Mouse (Mus musculus): ENCODE results near the gene Mycl. TPM values are rescaled to one million over a fixed set of nuclear protein-coding genes. Genes with fewer than 3 reads are reported as not detected.

Gene Mycl
- 0.44 and 0.60 TPM in 2 replicates for polyA plus RNA-seq (2012; rRNA removed)

DNA sequence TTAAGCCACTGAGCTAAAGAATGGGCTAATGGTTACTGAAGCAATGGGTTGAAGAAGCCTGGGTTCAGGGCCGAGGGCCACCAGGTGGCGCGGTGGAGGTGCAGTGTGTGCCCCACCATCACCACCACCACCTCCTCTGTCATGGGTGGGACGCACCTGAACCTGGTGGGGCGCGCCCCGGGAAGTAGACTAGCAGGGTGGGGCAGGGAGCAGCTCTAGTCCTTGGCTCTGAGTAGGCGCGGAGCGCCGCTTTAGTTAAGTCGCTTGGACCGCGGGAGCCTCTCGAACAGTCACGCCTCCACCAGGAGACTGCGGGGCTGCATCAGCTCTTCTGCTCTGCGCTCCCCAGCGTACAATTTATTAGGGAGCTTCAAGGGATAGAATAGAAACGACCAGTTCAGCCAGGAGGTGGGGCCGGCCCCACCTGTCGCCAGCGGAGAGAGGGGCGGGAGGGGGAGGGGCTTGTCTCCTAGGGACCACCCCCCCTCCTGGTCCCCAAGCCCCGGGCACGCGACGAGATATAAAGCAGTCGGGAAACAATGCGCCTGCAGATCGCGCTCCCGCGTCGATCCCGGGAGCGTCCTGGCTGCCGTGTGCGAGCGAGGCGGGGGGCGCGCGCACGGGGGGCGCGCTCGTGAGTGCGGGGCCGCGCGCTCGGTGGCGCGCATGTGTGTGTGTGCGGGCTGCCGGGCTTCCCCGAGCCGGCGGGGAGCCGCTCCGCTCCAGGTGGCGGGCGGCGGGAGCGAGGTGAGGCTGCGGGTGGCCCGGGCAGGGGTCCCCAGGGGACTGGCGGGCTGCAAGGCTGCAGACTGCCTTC is at the start of gene Mycl:
TSS of gene Mycl (plus strand) at position 249 of the 817 bp plus-strand sequence.
- Histone ChIP-seq H3K36me3 (ENCODE audit: control insufficient read depth, insufficient read depth, low read length) (no peaks in the 10 kb centered on the region), H3K4me3 (ENCODE audit: control insufficient read depth, low read depth, low read length) (peak within 1 kb of the TSS; percentile 73), H3K27ac (ENCODE audit: control insufficient read depth, insufficient read depth, low read depth, low read length) (no peak within 1 kb of the TSS), H3K27me3 (ENCODE audit: control insufficient read depth, insufficient read depth, low read length) (peaks cover 2% of the 10 kb centered on the region; the same call in 1 of the 2 replicates), H3K4me1 (ENCODE audit: control insufficient read depth, insufficient read depth, low read length) (peaks cover 18% of the 10 kb centered on the region)
- peak; percentile 68 for TF ChIP-seq CTCF (IDR thresholded peaks at IDR 0.05; ENCODE audit: control insufficient read depth, insufficient read depth, insufficient replicate concordance, low read depth, low read length)
- TF ChIP-seq POLR2A (IDR thresholded peaks at IDR 0.05; ENCODE audit: control insufficient read depth, low read depth, low read length) = no peak

DNA sequence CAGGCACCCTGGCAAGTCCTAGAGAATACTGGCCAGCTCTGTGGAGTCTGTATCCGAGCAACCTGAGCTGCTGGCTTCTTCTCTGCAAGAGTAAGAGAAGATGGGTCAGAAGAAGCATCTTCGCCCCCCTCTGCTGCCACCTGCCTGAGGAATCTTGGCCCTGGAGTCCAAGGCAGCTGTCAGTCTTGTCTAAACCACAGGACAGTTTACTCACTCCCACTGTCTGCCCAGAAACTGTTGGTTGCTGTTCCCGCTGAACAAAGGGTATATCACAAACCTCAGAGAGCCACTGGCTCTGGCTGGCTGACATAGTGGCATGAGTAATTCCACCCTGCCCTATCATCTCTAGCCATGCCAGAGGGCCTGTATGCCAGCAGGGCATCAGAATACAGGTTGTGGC is 48.2 kb upstream of the Mycl start:
- H3K27me3 ChIP-seq (ENCODE audit: control insufficient read depth, insufficient read depth, low read length) = no peaks in the 10 kb centered on the region
- H3K4me3 ChIP-seq (ENCODE audit: control insufficient read depth, low read depth, low read length) = no peak overlapping the region
- H3K36me3 ChIP-seq (ENCODE audit: control insufficient read depth, insufficient read depth, low read length) = no peaks in the 10 kb centered on the region
- no peak for TF ChIP-seq CTCF (IDR thresholded peaks at IDR 0.05; ENCODE audit: control insufficient read depth, insufficient read depth, insufficient replicate concordance, low read depth, low read length)
- no peak for TF ChIP-seq POLR2A (IDR thresholded peaks at IDR 0.05; ENCODE audit: control insufficient read depth, low read depth, low read length)
- H3K4me1 ChIP-seq (ENCODE audit: control insufficient read depth, insufficient read depth, low read length) = no peaks in the 10 kb centered on the region
- H3K27ac ChIP-seq (ENCODE audit: control insufficient read depth, insufficient read depth, low read depth, low read length) = no peak overlapping the region

DNA sequence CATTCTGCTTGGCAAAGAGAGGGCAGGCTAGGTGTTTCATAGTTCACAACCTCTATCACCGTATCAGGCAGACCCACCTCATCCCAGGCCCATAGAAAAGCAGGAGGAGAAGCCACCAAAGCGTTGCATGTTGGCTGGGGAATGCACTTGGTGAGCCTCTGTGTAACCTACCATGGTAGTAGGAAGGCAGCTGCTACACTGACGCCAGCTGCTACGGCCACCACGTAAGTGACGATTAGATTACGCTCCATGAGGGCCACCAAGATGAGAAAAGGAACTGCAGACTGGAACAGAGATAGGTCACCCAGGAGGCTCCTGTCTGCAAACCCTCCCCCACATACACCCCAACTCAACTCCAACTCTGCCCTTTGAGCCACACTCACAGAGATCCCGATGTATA is 46.4 kb upstream of the Mycl start:
- no peak overlapping the region for H3K27ac ChIP-seq (ENCODE audit: control insufficient read depth, insufficient read depth, low read depth, low read length)
- TF ChIP-seq POLR2A (IDR thresholded peaks at IDR 0.05; ENCODE audit: control insufficient read depth, low read depth, low read length) (no peak), CTCF (IDR thresholded peaks at IDR 0.05; ENCODE audit: control insufficient read depth, insufficient read depth, insufficient replicate concordance, low read depth, low read length) (no peak)
- no peaks in the 10 kb centered on the region for H3K27me3 ChIP-seq (ENCODE audit: control insufficient read depth, insufficient read depth, low read length)
- no peaks in the 10 kb centered on the region for H3K36me3 ChIP-seq (ENCODE audit: control insufficient read depth, insufficient read depth, low read length)
- H3K4me3 ChIP-seq (ENCODE audit: control insufficient read depth, low read depth, low read length) = no peak overlapping the region
- no peaks in the 10 kb centered on the region for H3K4me1 ChIP-seq (ENCODE audit: control insufficient read depth, insufficient read depth, low read length)

DNA sequence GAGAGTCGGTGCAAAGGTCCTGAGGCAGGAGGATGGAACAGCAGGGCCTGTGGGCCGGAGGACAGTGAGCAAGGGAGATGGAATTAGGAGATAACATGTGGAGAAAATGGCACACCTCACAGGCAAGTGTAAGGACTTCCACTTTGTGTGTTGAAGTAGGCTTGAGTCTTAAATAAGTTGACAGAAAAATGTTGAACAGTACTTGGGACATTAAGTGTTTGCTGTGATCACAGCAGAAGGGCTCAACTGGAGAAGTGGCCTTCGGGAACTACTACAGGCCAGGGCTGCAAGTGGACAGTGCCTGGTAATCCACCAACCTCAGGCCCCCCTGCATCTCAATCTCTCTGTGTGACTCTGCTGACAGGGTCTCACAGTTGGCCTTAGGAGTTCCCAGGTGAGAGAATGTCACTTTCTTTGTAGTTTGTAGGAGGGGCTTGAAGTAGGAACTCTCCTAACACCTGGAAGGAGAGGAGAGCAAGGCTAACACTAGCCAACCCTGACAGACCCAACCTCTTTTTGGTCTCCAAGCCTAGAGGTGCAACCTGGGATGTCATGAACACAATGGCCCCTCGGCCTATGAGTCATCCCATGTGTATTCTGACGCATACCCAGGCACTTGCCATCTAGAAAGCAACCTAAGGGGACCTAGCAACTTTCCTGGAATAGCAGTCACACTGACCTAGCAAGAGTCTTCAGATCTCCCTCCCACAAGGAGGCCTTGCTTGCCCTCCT is 40.6 kb upstream of the Mycl start:
- Histone ChIP-seq H3K27me3 (ENCODE audit: control insufficient read depth, insufficient read depth, low read length) (no peaks in the 10 kb centered on the region), H3K4me3 (ENCODE audit: control insufficient read depth, low read depth, low read length) (peak overlapping the region; percentile 78), H3K36me3 (ENCODE audit: control insufficient read depth, insufficient read depth, low read length) (no peaks in the 10 kb centered on the region), H3K4me1 (ENCODE audit: control insufficient read depth, insufficient read depth, low read length) (peaks cover 13% of the 10 kb centered on the region), H3K27ac (ENCODE audit: control insufficient read depth, insufficient read depth, low read depth, low read length) (peak overlapping the region; percentile 14; the same call in 1 of the 2 replicates)
- no peak for TF ChIP-seq POLR2A (IDR thresholded peaks at IDR 0.05; ENCODE audit: control insufficient read depth, low read depth, low read length)
- TF ChIP-seq CTCF (IDR thresholded peaks at IDR 0.05; ENCODE audit: control insufficient read depth, insufficient read depth, insufficient replicate concordance, low read depth, low read length) = no peak

DNA sequence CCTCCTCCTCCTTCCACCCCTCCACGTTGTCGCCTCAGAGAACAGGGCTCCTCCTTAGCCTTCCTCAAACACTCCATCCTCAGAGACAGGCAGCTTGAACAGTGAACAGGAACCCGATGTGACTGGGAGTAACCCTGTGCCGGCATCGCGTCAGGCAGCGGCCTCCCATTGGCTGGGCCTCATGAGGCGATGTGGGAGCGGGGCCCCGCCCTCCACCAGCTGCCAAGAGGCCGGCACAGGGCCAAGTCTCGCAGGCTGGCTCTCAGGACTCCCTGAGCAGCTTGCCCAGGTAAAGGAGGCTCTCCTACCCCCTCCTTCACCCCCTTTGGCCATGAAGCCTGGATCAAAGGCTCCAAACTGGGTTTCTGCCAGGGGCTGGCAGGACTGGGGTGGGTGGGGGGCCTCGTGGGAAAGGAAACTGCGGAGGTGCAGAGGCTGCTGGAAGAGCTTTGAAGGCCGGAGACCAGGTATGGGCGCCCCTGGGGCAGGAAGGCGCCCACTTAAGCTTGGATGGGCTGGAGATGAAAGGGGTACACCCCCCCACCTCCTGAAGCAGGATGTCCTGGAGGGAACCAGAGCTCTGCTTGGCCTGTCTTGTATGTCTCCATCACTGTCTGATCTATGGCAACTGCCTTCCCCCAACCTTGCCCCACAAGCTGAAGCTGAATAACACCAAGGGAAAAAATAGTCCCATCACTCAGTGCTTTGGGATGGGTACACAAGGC is 39.9 kb upstream of the Mycl start:
- Histone ChIP-seq H3K27ac (ENCODE audit: control insufficient read depth, insufficient read depth, low read depth, low read length) (peak overlapping the region; percentile 14), H3K4me1 (ENCODE audit: control insufficient read depth, insufficient read depth, low read length) (peaks cover 21% of the 10 kb centered on the region), H3K4me3 (ENCODE audit: control insufficient read depth, low read depth, low read length) (peak overlapping the region; percentile 78), H3K27me3 (ENCODE audit: control insufficient read depth, insufficient read depth, low read length) (no peaks in the 10 kb centered on the region), H3K36me3 (ENCODE audit: control insufficient read depth, insufficient read depth, low read length) (no peaks in the 10 kb centered on the region)
- TF ChIP-seq POLR2A (IDR thresholded peaks at IDR 0.05; ENCODE audit: control insufficient read depth, low read depth, low read length) (no peak; the same call in 1 of the 2 replicates), CTCF (IDR thresholded peaks at IDR 0.05; ENCODE audit: control insufficient read depth, insufficient read depth, insufficient replicate concordance, low read depth, low read length) (no peak)

DNA sequence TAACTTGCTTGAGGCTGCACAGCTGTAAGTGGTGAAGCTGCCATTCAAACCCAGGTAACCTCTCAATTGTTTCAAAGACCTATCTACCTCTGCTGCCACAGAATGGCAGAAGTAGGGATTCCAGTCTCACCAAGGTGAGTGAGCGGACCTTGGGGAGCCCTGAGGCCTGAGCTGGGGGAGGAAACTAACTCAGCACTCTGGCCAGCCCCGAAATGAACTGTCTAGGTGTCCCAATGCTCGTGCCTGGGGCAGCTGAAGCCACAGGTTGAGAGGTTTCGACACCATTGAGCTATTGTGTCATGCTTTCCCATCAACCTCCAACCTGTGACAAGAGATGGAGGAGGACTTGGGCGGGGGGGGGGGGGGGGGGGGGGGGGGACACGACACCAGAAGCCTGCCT is 39.2 kb upstream of the Mycl start:
- Histone ChIP-seq H3K27ac (ENCODE audit: control insufficient read depth, insufficient read depth, low read depth, low read length) (no peak overlapping the region; the same call in 1 of the 2 replicates), H3K27me3 (ENCODE audit: control insufficient read depth, insufficient read depth, low read length) (no peaks in the 10 kb centered on the region), H3K4me3 (ENCODE audit: control insufficient read depth, low read depth, low read length) (peak overlapping the region; percentile 39; the same call in 1 of the 2 replicates), H3K4me1 (ENCODE audit: control insufficient read depth, insufficient read depth, low read length) (peaks cover 28% of the 10 kb centered on the region), H3K36me3 (ENCODE audit: control insufficient read depth, insufficient read depth, low read length) (no peaks in the 10 kb centered on the region)
- TF ChIP-seq CTCF (IDR thresholded peaks at IDR 0.05; ENCODE audit: control insufficient read depth, insufficient read depth, insufficient replicate concordance, low read depth, low read length) = no peak

Measured in testis, adult 2 months (tissue).